Mouse (Mus musculus): ENCODE results near the gene Galnt7. TPM values are rescaled to one million over a fixed set of nuclear protein-coding genes. Genes with fewer than 3 reads are reported as not detected.

Gene Galnt7
- polyA plus RNA-seq, 1 experiment = 2.0 TPM

GRCm38 (mm10) chr8:57599813-57600555 lies 52.8 kb downstream of the Galnt7 start:
- WGBS = 88% methylated on average over 22 of the region's 22 CpGs
- no peak overlapping the region for H3K4me3 ChIP-seq (ENCODE audit: extremely low read depth, insufficient read depth, insufficient read length)
- no peak overlapping the region for H3K27ac ChIP-seq (ENCODE audit: insufficient read depth, low read length)
- peaks cover 2% of the 10 kb centered on the region; the same call in 1 of the 2 replicates for H3K4me1 ChIP-seq (ENCODE audit: control insufficient read depth, insufficient read depth, insufficient read length)
- DNase-seq (ENCODE audit: low read depth in 1 of 2, low spot score in 2 of 2) = no peak
- no peaks in the 10 kb centered on the region for H3K27me3 ChIP-seq (ENCODE audit: control insufficient read depth, insufficient read depth, low read length)
- TF ChIP-seq POLR2A (IDR thresholded peaks at IDR 0.05; ENCODE audit: low read depth, low read length) = no peak
- no peak for TF ChIP-seq CTCF (IDR thresholded peaks at IDR 0.05; ENCODE audit: extremely low read depth, insufficient read depth, insufficient read length, insufficient replicate concordance)
- no peaks in the 10 kb centered on the region for H3K36me3 ChIP-seq (ENCODE audit: control insufficient read depth, insufficient read depth, low read length)

GRCm38 (mm10) chr8:57595853-57596252 lies 57.0 kb downstream of the Galnt7 start:
- 45% methylated on average over 3 of the region's 3 CpGs for WGBS
- Histone ChIP-seq H3K4me3 (ENCODE audit: extremely low read depth, insufficient read depth, insufficient read length) (no peak overlapping the region), H3K4me1 (ENCODE audit: control insufficient read depth, insufficient read depth, insufficient read length) (peaks cover 3% of the 10 kb centered on the region; the same call in 1 of the 2 replicates)

GRCm38 (mm10) chr8:57594175-57594885 lies 58.5 kb downstream of the Galnt7 start:
- H3K4me3 ChIP-seq (ENCODE audit: extremely low read depth, insufficient read depth, insufficient read length) = no peak overlapping the region

More at GRCm38 (mm10) chr8:57595853-57596252, 57.0 kb downstream of the Galnt7 start:
- Histone ChIP-seq H3K27ac (ENCODE audit: insufficient read depth, low read length) (no peak overlapping the region), H3K36me3 (ENCODE audit: control insufficient read depth, insufficient read depth, low read length) (no peaks in the 10 kb centered on the region), H3K27me3 (ENCODE audit: control insufficient read depth, insufficient read depth, low read length) (no peaks in the 10 kb centered on the region)
- TF ChIP-seq CTCF (IDR thresholded peaks at IDR 0.05; ENCODE audit: extremely low read depth, insufficient read depth, insufficient read length, insufficient replicate concordance) (no peak), POLR2A (IDR thresholded peaks at IDR 0.05; ENCODE audit: low read depth, low read length) (no peak)
- DNase-seq (ENCODE audit: low read depth in 1 of 2, low spot score in 2 of 2) = no peak

GRCm38 (mm10) chr8:57592604-57593003 lies 60.2 kb downstream of the Galnt7 start:
- Histone ChIP-seq H3K27ac (ENCODE audit: insufficient read depth, low read length) (no peak overlapping the region), H3K4me3 (ENCODE audit: extremely low read depth, insufficient read depth, insufficient read length) (no peak overlapping the region), H3K36me3 (ENCODE audit: control insufficient read depth, insufficient read depth, low read length) (no peaks in the 10 kb centered on the region), H3K4me1 (ENCODE audit: control insufficient read depth, insufficient read depth, insufficient read length) (peaks cover 3% of the 10 kb centered on the region; the same call in 1 of the 2 replicates), H3K27me3 (ENCODE audit: control insufficient read depth, insufficient read depth, low read length) (no peaks in the 10 kb centered on the region)
- WGBS = 44% methylated on average over 7 of the region's 7 CpGs
- no peak for DNase-seq (ENCODE audit: low read depth in 1 of 2, low spot score in 2 of 2)
- TF ChIP-seq CTCF (IDR thresholded peaks at IDR 0.05; ENCODE audit: extremely low read depth, insufficient read depth, insufficient read length, insufficient replicate concordance) = no peak
- no peak for TF ChIP-seq POLR2A (IDR thresholded peaks at IDR 0.05; ENCODE audit: low read depth, low read length)

More at GRCm38 (mm10) chr8:57594175-57594885, 58.5 kb downstream of the Galnt7 start:
- no peak for DNase-seq (ENCODE audit: low read depth in 1 of 2, low spot score in 2 of 2)
- Histone ChIP-seq H3K27me3 (ENCODE audit: control insufficient read depth, insufficient read depth, low read length) (no peaks in the 10 kb centered on the region), H3K36me3 (ENCODE audit: control insufficient read depth, insufficient read depth, low read length) (no peaks in the 10 kb centered on the region), H3K27ac (ENCODE audit: insufficient read depth, low read length) (no peak overlapping the region), H3K4me1 (ENCODE audit: control insufficient read depth, insufficient read depth, insufficient read length) (peaks cover 3% of the 10 kb centered on the region; the same call in 1 of the 2 replicates)
- 66% methylated on average over 6 of the region's 6 CpGs for WGBS
- TF ChIP-seq POLR2A (IDR thresholded peaks at IDR 0.05; ENCODE audit: low read depth, low read length) (no peak), CTCF (IDR thresholded peaks at IDR 0.05; ENCODE audit: extremely low read depth, insufficient read depth, insufficient read length, insufficient replicate concordance) (no peak)

GRCm38 (mm10) chr8:57591681-57592080 lies 61.2 kb downstream of the Galnt7 start:
- H3K4me3 ChIP-seq (ENCODE audit: extremely low read depth, insufficient read depth, insufficient read length) = no peak overlapping the region
- no peak for DNase-seq (ENCODE audit: low read depth in 1 of 2, low spot score in 2 of 2)
- WGBS = 85% methylated on average over 4 of the region's 4 CpGs
- TF ChIP-seq CTCF (IDR thresholded peaks at IDR 0.05; ENCODE audit: extremely low read depth, insufficient read depth, insufficient read length, insufficient replicate concordance) = no peak
- no peak for TF ChIP-seq POLR2A (IDR thresholded peaks at IDR 0.05; ENCODE audit: low read depth, low read length)
- H3K27ac ChIP-seq (ENCODE audit: insufficient read depth, low read length) = no peak overlapping the region
- H3K36me3 ChIP-seq (ENCODE audit: control insufficient read depth, insufficient read depth, low read length) = no peaks in the 10 kb centered on the region
- peaks cover 3% of the 10 kb centered on the region; the same call in 1 of the 2 replicates for H3K4me1 ChIP-seq (ENCODE audit: control insufficient read depth, insufficient read depth, insufficient read length)
- H3K27me3 ChIP-seq (ENCODE audit: control insufficient read depth, insufficient read depth, low read length) = no peaks in the 10 kb centered on the region

- 47% methylated on average over 8 of the region's 8 CpGs for WGBS
- H3K4me3 ChIP-seq (ENCODE audit: extremely low read depth, insufficient read depth, insufficient read length) = no peak overlapping the region
- no peaks in the 10 kb centered on the region for H3K27me3 ChIP-seq (ENCODE audit: control insufficient read depth, insufficient read depth, low read length)
- no peak overlapping the region for H3K27ac ChIP-seq (ENCODE audit: insufficient read depth, low read length)
- H3K4me1 ChIP-seq (ENCODE audit: control insufficient read depth, insufficient read depth, insufficient read length) = peaks cover 3% of the 10 kb centered on the region; the same call in 1 of the 2 replicates
- H3K36me3 ChIP-seq (ENCODE audit: control insufficient read depth, insufficient read depth, low read length) = no peaks in the 10 kb centered on the region
- DNase-seq (ENCODE audit: low read depth in 1 of 2, low spot score in 2 of 2) = no peak
- TF ChIP-seq CTCF (IDR thresholded peaks at IDR 0.05; ENCODE audit: extremely low read depth, insufficient read depth, insufficient read length, insufficient replicate concordance) = no peak
- no peak for TF ChIP-seq POLR2A (IDR thresholded peaks at IDR 0.05; ENCODE audit: low read depth, low read length)
Observed at GRCm38 (mm10) chr8:57590015-57590414, 62.8 kb downstream of the Galnt7 start.

Data from spleen, adult 2 months (tissue).